Mouse (Mus musculus) layer of hippocampus, adult 9-11 months (tissue): Measurements from ENCODE around the gene Gm17268.

Source experiments
- DNase-seq: peaks from one replicate; pipeline ENCODE4 v3.0.0; 2022

Gene Gm17268

GRCm38 (mm10) chr11:82038535-82038934 lies at the start of gene Gm17268:
Gene Gm17268, minus strand, starts transcription at chr11:82038562.
- DNase-seq, result no peak

- DNase-seq, result no peak
These were observed 46.0 kb upstream of the Gm17268 start for GRCm38 (mm10) chr11:82084360-82084759.

GRCm38 (mm10) chr11:82080865-82081264 lies 42.5 kb upstream of the Gm17268 start:
- DNase-seq, result no peak

GRCm38 (mm10) chr11:82078136-82078730 lies 39.9 kb upstream of the Gm17268 start:
- DNase-seq, result no peak

GRCm38 (mm10) chr11:82077031-82077430 lies 38.7 kb upstream of the Gm17268 start:
- no peak for DNase-seq

GRCm38 (mm10) chr11:82073686-82074085 lies 35.3 kb upstream of the Gm17268 start:
- no peak for DNase-seq

- no peak for DNase-seq
These were observed 34.6 kb upstream of the Gm17268 start for GRCm38 (mm10) chr11:82072984-82073383.

GRCm38 (mm10) chr11:82072374-82072773 lies 34.0 kb upstream of the Gm17268 start:
- DNase-seq, result no peak

GRCm38 (mm10) chr11:82071076-82071475 lies 32.7 kb upstream of the Gm17268 start:
- DNase-seq, result no peak

- DNase-seq, result no peak
These were observed 28.7 kb upstream of the Gm17268 start for GRCm38 (mm10) chr11:82066953-82067571.

GRCm38 (mm10) chr11:82063454-82063853 lies 25.1 kb upstream of the Gm17268 start:
- no peak for DNase-seq

- no peak for DNase-seq
These were observed 23.9 kb upstream of the Gm17268 start for GRCm38 (mm10) chr11:82062226-82062625.

- peak; percentile 31 for DNase-seq
These were observed 19.3 kb upstream of the Gm17268 start, which contains the start of gene Ccl11 for GRCm38 (mm10) chr11:82057646-82058045. Gene Ccl11, plus strand, starts transcription at chr11:82057823.

- no peak for DNase-seq
These were observed 15.5 kb upstream of the Gm17268 start for GRCm38 (mm10) chr11:82053849-82054248.

- DNase-seq, result no peak
These were observed 9.5 kb upstream of the Gm17268 start for GRCm38 (mm10) chr11:82047746-82048415.

- no peak for DNase-seq
These were observed 7.1 kb upstream of the Gm17268 start, which contains the start of gene Ccl7 for GRCm38 (mm10) chr11:82045471-82045870. Gene Ccl7, plus strand, starts transcription at chr11:82045712.

- no peak for DNase-seq
These were observed 3.3 kb upstream of the Gm17268 start for GRCm38 (mm10) chr11:82041671-82042080.

- no peak for DNase-seq
These were observed 834 bp upstream of the Gm17268 start for GRCm38 (mm10) chr11:82039132-82039660.

GRCm38 (mm10) chr11:82035857-82036256 lies 2.5 kb downstream of the Gm17268 start:
- no peak for DNase-seq

GRCm38 (mm10) chr11:82035356-82035755 lies 3.0 kb downstream of the Gm17268 start, which contains the start of gene Ccl2:
Gene Ccl2, plus strand, starts transcription at chr11:82035571.
- peak; percentile 88 for DNase-seq

- no peak for DNase-seq
These were observed 3.9 kb downstream of the Gm17268 start for GRCm38 (mm10) chr11:82034446-82034845.

GRCm38 (mm10) chr11:82032678-82033344 lies 5.6 kb downstream of the Gm17268 start:
- no peak for DNase-seq

GRCm38 (mm10) chr11:82032136-82032535 lies 6.2 kb downstream of the Gm17268 start:
- DNase-seq, result no peak
